Mouse (Mus musculus): ENCODE data around the gene Dab2ip.

Gene Dab2ip

GRCm38 (mm10) chr2:35654795-35655194 lies 96.7 kb downstream of the Dab2ip start:
- DNase-seq (ENCODE audit: low read depth, low spot score) = no peak

GRCm38 (mm10) chr2:35655996-35656395 lies 97.9 kb downstream of the Dab2ip start:
- DNase-seq (ENCODE audit: low read depth, low spot score) = no peak

DNA sequence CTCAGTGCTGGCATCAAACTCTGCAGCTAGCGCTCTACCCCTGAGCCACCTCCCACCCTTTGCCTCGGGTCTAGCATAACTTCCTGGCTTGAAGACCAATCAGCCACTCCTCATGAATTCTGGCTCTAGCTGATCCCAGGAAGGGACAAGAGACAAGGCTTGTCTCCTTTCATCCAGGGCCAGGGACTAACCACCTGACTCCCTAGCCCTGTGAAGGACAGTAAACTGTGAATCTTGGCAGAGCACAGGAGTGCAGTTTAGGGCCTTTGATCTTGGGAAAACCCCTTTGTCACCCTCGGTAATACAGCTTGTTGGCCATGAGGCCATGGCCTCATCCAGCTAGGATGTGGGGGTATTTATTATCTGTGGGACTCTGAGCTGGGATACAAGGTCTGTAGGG lies 100.2 kb downstream of the Dab2ip start:
- no peak for DNase-seq (ENCODE audit: low read depth, low spot score)

DNA sequence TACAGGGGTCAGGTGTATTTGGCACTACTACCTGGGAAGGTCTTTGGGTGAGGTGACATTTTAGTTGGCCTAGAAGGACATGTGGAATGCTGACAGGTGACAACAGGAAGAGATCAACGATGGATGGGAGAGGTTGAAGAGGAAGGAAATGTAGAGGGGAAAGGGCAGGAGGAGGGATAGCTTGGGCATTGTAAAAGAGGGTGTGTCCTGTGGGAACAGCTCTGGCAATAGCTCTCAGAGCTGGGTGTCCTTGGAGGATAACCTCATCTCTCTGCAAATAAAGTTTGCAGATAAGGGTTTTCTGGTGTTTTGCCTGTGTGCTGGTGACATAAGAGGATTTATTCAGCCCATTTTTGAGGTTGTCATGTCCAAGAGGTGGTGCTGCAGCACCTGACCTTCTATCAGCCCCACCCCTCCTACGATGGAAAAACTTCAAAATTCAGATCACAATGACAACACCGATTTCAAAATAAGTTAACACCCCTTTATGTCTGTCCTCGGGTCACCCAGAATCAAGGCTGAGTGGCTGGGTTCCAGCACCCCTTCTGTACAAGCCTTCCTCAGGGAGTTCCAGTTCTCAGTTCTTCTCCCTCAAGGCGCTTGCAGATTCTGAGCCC lies 101.6 kb downstream of the Dab2ip start:
- no peak for DNase-seq (ENCODE audit: low read depth, low spot score)

GRCm38 (mm10) chr2:35660953-35661374 lies 102.9 kb downstream of the Dab2ip start:
- DNase-seq (ENCODE audit: low read depth, low spot score) = peak; percentile 66

- peak; percentile 66 for DNase-seq (ENCODE audit: low read depth, low spot score)
Observed at GRCm38 (mm10) chr2:35661454-35662000, 103.5 kb downstream of the Dab2ip start.

DNA sequence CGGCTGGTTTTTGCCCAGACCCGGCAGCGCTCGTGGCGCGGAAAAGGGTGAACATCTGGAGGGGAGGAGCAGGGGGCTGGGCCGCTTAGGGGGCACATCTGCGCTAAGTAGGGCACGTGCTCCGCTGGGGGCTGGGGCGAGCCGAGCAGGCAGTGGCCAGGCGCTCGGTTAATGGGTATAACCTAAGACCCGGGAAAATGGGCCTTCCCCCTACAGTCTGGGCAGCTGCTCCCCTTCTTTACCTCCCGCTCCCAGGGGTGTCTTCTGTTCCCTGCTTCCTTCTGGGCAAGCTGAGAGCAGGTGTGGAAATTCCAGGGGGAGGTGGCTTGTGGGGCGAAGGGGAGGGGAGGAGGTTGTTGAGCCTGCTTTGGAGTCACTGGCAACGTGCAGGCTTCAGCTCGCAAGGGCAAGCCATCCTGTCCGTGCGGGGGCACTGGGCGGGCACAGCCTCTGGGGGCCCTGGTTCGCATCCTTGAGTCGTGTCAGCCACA lies 104.0 kb downstream of the Dab2ip start:
- DNase-seq (ENCODE audit: low read depth, low spot score) = peak; percentile 41

GRCm38 (mm10) chr2:35662738-35663550 lies 104.9 kb downstream of the Dab2ip start:
- DNase-seq (ENCODE audit: low read depth, low spot score) = no peak

- no peak for DNase-seq (ENCODE audit: low read depth, low spot score)
Observed at GRCm38 (mm10) chr2:35667746-35668145, 109.7 kb downstream of the Dab2ip start.

GRCm38 (mm10) chr2:35669217-35669616 lies 111.2 kb downstream of the Dab2ip start:
- DNase-seq (ENCODE audit: low read depth, low spot score) = no peak

- no peak for DNase-seq (ENCODE audit: low read depth, low spot score)
Observed at GRCm38 (mm10) chr2:35669748-35670147, 111.7 kb downstream of the Dab2ip start.

DNA sequence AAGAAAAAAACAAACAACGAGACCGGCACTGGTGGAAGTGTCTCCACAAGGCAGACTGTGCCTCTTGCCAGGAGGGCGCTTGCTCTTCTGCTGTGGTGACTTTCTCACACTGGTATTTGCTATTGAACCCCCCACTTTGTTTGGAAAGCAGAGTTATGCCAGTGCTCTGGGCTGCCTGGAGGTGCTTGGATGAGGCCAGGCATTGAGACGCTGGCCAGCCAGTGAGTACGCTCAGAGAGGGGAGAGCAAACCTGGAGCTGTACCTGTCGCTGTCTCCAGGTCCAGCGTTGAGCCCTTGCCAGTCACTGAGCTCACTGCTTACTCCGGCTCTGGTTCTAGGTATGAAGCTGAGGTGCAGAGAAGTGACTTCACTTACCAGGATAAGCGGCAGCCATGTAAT lies 112.2 kb downstream of the Dab2ip start:
- no peak for DNase-seq (ENCODE audit: low read depth, low spot score)

- peak; percentile 49 for DNase-seq (ENCODE audit: low read depth, low spot score)
Observed at GRCm38 (mm10) chr2:35671980-35672910, 114.2 kb downstream of the Dab2ip start.

DNA sequence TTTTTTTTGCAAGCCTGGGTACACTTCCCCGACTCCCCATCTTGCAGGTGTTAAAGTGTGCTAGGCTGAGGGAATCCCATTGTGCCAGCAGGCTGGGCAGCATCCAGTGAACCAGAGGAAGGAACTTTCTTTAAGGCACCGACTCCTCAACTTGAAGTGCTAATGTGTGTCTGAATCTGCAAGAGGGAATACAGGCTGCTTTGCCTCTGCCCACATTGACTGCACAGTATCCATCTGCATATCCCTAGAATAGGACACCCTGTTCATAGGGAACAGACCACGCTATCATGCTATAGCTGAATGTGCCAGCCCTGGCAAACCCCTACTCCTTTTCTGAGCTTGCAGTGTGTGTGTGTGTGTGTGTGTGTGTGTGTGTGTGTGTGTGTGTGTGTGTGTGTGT lies 115.1 kb downstream of the Dab2ip start:
- no peak for DNase-seq (ENCODE audit: low read depth, low spot score)

- peak; percentile 92 for DNase-seq (ENCODE audit: low read depth, low spot score)
Observed at GRCm38 (mm10) chr2:35673986-35674385, 115.9 kb downstream of the Dab2ip start.

GRCm38 (mm10) chr2:35674431-35674830 lies 116.4 kb downstream of the Dab2ip start:
- no peak for DNase-seq (ENCODE audit: low read depth, low spot score)

DNA sequence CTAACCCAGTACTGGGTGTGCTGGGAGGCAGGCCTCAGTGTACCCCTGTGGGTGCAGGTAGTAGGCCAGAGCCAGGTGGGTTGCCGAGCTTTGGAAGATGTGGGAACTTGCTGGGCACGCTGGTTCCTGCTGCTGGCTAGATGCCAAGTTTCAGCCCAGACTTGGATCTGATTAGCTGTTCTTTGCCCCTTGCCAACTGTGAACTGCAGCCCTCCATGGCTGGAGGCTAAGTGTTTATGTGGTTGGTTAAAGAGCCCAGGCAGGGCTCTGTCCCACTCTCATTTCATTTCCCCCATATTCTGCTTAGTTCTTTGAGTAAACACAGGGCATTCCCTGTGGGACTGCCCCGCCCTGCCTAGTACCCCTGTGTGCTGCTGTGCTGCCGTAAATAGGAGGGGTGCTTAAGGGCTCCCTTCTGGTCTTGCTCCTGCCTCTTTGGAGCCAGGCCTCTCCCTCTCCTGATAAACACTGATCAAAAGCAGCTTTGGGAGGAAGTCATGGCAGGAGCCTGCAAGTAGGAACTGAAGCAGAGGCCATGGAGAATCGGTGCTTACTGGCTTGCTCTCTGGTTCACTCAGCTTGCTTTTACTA lies 118.1 kb downstream of the Dab2ip start:
- no peak for DNase-seq (ENCODE audit: low read depth, low spot score)

GRCm38 (mm10) chr2:35677855-35678254 lies 119.8 kb downstream of the Dab2ip start:
- DNase-seq (ENCODE audit: low read depth, low spot score) = no peak

DNA sequence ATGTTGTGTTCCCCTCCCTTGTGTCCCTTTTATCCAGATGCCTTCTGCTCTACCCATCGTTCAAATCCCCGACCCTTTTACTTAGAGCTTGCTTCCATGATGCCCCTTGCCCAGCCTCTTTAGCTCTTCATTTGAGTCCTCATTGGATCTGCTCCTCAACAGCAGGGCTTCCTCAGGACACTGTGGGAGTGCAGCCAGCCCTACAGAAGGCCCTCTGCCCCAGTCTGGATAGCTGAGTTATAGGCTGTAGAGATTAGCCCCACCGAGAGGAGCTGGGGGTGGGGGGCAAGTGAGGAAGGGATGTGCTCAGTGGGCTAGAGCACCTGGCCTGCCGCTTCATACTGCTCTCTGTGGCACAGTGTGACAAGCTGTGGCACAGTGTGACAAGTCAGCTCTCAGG lies 120.4 kb downstream of the Dab2ip start:
- DNase-seq (ENCODE audit: low read depth, low spot score) = no peak

DNA sequence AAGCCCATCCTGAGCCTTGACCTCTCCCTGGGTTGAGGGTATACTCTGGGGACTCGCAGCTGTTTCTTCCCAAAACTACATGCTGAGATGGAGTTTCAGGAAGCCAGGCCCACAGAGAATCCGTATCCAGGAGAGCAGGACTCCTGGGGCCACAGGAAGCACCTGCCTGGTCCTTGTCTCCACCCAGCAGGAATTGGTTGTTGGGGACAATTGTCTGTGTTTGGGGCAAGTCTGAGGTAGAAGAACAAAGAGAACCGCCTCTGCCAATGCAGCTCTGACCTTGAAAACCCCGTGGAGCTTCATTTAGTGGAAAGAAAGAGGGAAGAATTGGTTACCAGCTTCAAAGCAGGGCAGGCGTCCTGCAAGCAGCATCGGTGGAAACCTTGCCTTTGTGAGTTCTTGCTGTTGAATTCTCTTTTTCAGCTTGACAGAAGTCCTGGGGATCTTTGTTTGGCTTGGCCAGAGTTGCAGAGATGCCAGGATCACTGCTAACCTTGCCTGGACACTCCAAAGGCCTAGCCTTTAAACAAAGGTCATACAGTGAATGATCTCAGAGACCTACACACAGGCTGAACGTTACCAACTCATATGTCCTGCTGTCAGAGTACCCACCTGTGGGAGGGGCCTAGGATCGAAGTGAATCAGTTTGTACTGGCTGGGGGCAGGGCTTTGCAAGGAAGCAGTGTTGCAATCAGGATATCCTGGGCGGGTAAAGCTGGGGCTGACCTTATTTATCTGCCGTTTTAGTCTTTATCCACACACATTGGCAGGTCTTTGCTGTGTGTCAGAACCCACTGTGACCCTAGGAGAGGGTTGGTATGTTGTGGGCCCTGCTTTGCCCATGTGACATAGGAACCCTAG lies 122.0 kb downstream of the Dab2ip start:
- DNase-seq (ENCODE audit: low read depth, low spot score) = peak; percentile 65

All from 3T3-L1 (cell line).